Mouse (Mus musculus): ENCODE measurements around the gene 4930550C14Rik.

The 4930550C14Rik gene

GRCm38 (mm10) chr9:53402291-53402711 lies at the start of gene 4930550C14Rik:
Gene 4930550C14Rik (plus strand): TSS chr9:53402325.
- peak; percentile 43 for DNase-seq (ENCODE audit: low read depth, low spot score)

GRCm38 (mm10) chr9:53353161-53353560 lies 49.0 kb upstream of the 4930550C14Rik start:
- DNase-seq (ENCODE audit: low read depth, low spot score): no peak

GRCm38 (mm10) chr9:53356219-53357155 lies 45.6 kb upstream of the 4930550C14Rik start:
- no peak for DNase-seq (ENCODE audit: low read depth, low spot score)

GRCm38 (mm10) chr9:53371339-53371738 lies 30.8 kb upstream of the 4930550C14Rik start:
- DNase-seq (ENCODE audit: low read depth, low spot score): no peak

- DNase-seq (ENCODE audit: low read depth, low spot score): no peak
Measured at GRCm38 (mm10) chr9:53375907-53376306, 26.2 kb upstream of the 4930550C14Rik start.

GRCm38 (mm10) chr9:53376820-53377219 lies 25.3 kb upstream of the 4930550C14Rik start:
- DNase-seq (ENCODE audit: low read depth, low spot score): peak; percentile 58

GRCm38 (mm10) chr9:53377597-53377996 lies 24.5 kb upstream of the 4930550C14Rik start:
- DNase-seq (ENCODE audit: low read depth, low spot score): no peak

GRCm38 (mm10) chr9:53378171-53378570 lies 24.0 kb upstream of the 4930550C14Rik start:
- no peak for DNase-seq (ENCODE audit: low read depth, low spot score)

- no peak for DNase-seq (ENCODE audit: low read depth, low spot score)
Measured at GRCm38 (mm10) chr9:53380595-53380994, 21.5 kb upstream of the 4930550C14Rik start.

- DNase-seq (ENCODE audit: low read depth, low spot score): no peak
Measured at GRCm38 (mm10) chr9:53381113-53381615, 21.0 kb upstream of the 4930550C14Rik start.

GRCm38 (mm10) chr9:53383951-53384866 lies 17.9 kb upstream of the 4930550C14Rik start, which contains the start of gene Kdelc2:
Gene Kdelc2 (plus strand): TSS chr9:53384025.
- DNase-seq (ENCODE audit: low read depth, low spot score): peak; percentile 95

- no peak for DNase-seq (ENCODE audit: low read depth, low spot score)
Measured at GRCm38 (mm10) chr9:53384873-53385272, 17.3 kb upstream of the 4930550C14Rik start.

GRCm38 (mm10) chr9:53387431-53387830 lies 14.7 kb upstream of the 4930550C14Rik start:
- no peak for DNase-seq (ENCODE audit: low read depth, low spot score)

GRCm38 (mm10) chr9:53389109-53389508 lies 13.0 kb upstream of the 4930550C14Rik start:
- DNase-seq (ENCODE audit: low read depth, low spot score): no peak

GRCm38 (mm10) chr9:53390136-53390535 lies 12.0 kb upstream of the 4930550C14Rik start:
- no peak for DNase-seq (ENCODE audit: low read depth, low spot score)

- DNase-seq (ENCODE audit: low read depth, low spot score): no peak
Measured at GRCm38 (mm10) chr9:53397685-53398387, 4.3 kb upstream of the 4930550C14Rik start.

GRCm38 (mm10) chr9:53398388-53398700 lies 3.8 kb upstream of the 4930550C14Rik start:
- DNase-seq (ENCODE audit: low read depth, low spot score): peak; percentile 91

- DNase-seq (ENCODE audit: low read depth, low spot score): no peak
Measured at GRCm38 (mm10) chr9:53399537-53399936, 2.6 kb upstream of the 4930550C14Rik start.

- no peak for DNase-seq (ENCODE audit: low read depth, low spot score)
Measured at GRCm38 (mm10) chr9:53400696-53401095, 1.4 kb upstream of the 4930550C14Rik start.

GRCm38 (mm10) chr9:53401146-53401545 lies 979 bp upstream of the 4930550C14Rik start:
- DNase-seq (ENCODE audit: low read depth, low spot score): peak; percentile 13

- no peak for DNase-seq (ENCODE audit: low read depth, low spot score)
Measured at GRCm38 (mm10) chr9:53402991-53403390, 866 bp downstream of the 4930550C14Rik start.
